Mouse (Mus musculus): ENCODE data around the gene Flot1. TPM values are rescaled to one million over a fixed set of nuclear protein-coding genes. Genes with fewer than 3 reads are reported as not detected.

Flot1 gene
- polyA plus RNA-seq, 1 experiment from 2014 or later: 36.1 TPM

DNA sequence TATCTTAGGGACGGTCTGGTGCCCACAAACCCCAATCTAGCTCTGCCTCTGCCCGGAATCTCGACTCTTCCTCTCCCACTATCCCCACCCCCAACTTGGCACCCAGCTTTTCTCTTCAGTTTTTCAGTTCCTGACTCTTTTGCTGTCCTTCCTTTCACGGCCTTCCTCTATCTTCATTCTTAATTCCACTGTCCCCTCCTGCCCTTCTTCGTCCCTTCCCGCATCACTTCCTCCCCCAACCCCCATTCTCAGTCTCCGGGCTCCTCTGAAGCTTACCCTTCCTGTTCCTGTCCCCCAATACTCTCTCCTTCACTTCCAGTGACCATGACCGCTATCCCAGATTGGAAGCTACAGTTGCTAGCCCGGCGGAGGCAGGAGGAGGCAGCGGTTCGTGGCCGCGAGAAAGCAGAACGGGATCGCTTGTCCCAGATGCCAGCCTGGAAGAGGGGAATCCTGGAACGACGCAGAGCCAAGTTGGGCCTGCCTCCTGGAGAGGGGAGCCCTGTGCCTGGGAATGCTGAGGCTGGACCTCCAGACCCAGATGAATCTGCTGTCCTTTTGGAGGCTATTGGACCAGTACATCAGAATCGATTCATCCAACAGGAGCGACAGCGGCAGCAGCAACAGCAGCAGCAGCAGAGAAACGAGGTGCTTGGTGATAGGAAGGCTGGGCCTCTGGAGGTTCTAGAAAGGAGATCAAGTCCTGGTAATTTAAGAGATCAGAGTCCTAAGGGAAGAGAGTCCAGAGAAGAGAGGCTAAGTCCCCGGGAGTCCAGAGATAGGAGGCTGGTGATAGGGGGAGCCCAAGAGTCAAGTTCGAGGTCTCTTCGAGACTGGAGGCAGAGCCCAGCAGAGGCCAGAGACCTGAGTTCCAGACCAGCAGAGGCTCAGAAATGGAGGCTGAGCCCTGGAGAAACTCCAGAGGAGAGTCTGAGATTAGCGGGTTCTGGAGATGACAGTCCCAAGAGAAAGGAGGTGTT, 44.2 kb downstream of the Flot1 start:
- ATAC-seq (ENCODE audit: low FRiP score, low TSS enrichment): no peak
- Histone ChIP-seq H3K27ac (ENCODE audit: low read depth, low read length) (peak overlapping the region; percentile 91), H3K9ac (ENCODE audit: low read depth, low read length) (peak overlapping the region; percentile 60), H3K9me3 (ENCODE audit: control insufficient read depth, low read length) (no peaks in the 10 kb centered on the region), H3K4me3 (ENCODE audit: low read length) (peak overlapping the region; percentile 54), H3K4me1 (ENCODE audit: control insufficient read depth, insufficient read depth, low read length) (peaks cover 41% of the 10 kb centered on the region), H3K4me2 (replicated peaks; ENCODE audit: low read depth, low read length) (peak overlapping the region; percentile 58), H3K27me3 (ENCODE audit: control insufficient read depth, insufficient read depth, low read length) (no peaks in the 10 kb centered on the region), H3K36me3 (ENCODE audit: control insufficient read depth, insufficient read depth, low read length) (0 out of 2 replicates have a peak, but pooled peaks cover 3% of the 10 kb centered on the region)
- 11% methylated on average over 26 of the region's 26 CpGs for WGBS

DNA sequence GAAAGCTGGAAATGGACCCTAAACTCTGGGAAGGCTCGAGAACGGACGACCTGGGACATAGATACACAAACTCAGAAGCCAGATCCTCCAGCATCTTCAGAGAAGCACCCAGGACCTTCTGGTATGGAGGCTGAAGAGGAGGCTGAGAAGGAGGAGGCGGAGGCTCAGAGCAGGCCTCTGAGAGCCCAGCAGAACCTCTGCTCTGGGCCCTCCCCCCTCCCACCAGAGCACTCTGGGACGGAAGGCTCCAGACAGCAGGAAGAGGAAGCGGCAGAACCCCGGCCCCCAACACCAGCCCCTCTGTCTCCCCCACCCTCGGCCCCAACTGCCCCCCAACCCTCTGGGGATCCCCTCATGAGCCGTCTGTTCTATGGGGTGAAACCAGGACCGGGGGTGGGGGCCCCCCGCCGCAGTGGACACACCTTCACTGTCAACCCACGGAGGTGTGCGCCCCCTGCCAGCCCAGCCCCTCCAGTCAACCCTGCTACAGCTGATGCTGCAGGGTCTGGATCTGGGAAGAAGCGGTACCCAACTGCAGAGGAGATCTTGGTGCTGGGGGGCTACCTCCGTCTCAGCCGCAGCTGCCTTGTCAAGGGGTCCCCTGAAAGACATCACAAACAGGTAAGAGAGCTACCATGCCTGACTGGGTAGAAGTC, 45.3 kb downstream of the Flot1 start:
- Histone ChIP-seq H3K9ac (ENCODE audit: low read depth, low read length) (peak overlapping the region; percentile 60), H3K4me2 (replicated peaks; ENCODE audit: low read depth, low read length) (peak overlapping the region; percentile 58), H3K9me3 (ENCODE audit: control insufficient read depth, low read length) (no peaks in the 10 kb centered on the region), H3K36me3 (ENCODE audit: control insufficient read depth, insufficient read depth, low read length) (peaks cover 9% of the 10 kb centered on the region; the same call in 1 of the 2 replicates), H3K27me3 (ENCODE audit: control insufficient read depth, insufficient read depth, low read length) (no peaks in the 10 kb centered on the region), H3K4me3 (ENCODE audit: low read length) (peak overlapping the region; percentile 54), H3K27ac (ENCODE audit: low read depth, low read length) (peak overlapping the region; percentile 91; the same call in 1 of the 2 replicates), H3K4me1 (ENCODE audit: control insufficient read depth, insufficient read depth, low read length) (peaks cover 41% of the 10 kb centered on the region)
- no peak for ATAC-seq (ENCODE audit: low FRiP score, low TSS enrichment)
- WGBS: 24% methylated on average over 14 of the region's 17 CpGs

DNA sequence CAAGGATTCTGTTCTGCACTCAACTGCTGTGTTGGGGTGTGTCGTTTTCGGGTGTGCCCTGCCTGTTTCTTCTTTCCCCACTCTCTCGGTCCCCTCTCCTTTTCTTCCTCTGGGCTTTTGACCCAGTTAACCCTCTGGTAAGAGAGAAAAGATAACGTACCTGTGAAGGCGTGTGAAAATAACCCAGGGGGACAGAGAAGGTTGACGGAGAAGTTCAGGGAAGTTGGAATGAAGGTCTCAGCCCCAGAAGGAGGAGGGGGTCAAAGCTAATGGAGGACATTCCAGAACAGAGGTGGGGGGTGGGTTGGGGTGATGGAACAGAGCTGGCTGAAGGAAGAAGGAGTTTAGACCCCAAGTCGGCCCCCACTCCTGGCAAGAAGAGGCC, 45.9 kb downstream of the Flot1 start:
- H3K27ac ChIP-seq (ENCODE audit: low read depth, low read length): peak overlapping the region; percentile 74; the same call in 1 of the 2 replicates
- ATAC-seq (ENCODE audit: low FRiP score, low TSS enrichment): no peak
- no peaks in the 10 kb centered on the region for H3K9me3 ChIP-seq (ENCODE audit: control insufficient read depth, low read length)
- no peaks in the 10 kb centered on the region for H3K27me3 ChIP-seq (ENCODE audit: control insufficient read depth, insufficient read depth, low read length)
- H3K4me1 ChIP-seq (ENCODE audit: control insufficient read depth, insufficient read depth, low read length): peaks cover 41% of the 10 kb centered on the region
- H3K36me3 ChIP-seq (ENCODE audit: control insufficient read depth, insufficient read depth, low read length): peaks cover 10% of the 10 kb centered on the region; the same call in 1 of the 2 replicates
- 5% methylated on average over 7 of the region's 7 CpGs for WGBS
- peak overlapping the region; percentile 60 for H3K9ac ChIP-seq (ENCODE audit: low read depth, low read length)
- H3K4me3 ChIP-seq (ENCODE audit: low read length): peak overlapping the region; percentile 54
- peak overlapping the region; percentile 58 for H3K4me2 ChIP-seq (replicated peaks; ENCODE audit: low read depth, low read length)

DNA sequence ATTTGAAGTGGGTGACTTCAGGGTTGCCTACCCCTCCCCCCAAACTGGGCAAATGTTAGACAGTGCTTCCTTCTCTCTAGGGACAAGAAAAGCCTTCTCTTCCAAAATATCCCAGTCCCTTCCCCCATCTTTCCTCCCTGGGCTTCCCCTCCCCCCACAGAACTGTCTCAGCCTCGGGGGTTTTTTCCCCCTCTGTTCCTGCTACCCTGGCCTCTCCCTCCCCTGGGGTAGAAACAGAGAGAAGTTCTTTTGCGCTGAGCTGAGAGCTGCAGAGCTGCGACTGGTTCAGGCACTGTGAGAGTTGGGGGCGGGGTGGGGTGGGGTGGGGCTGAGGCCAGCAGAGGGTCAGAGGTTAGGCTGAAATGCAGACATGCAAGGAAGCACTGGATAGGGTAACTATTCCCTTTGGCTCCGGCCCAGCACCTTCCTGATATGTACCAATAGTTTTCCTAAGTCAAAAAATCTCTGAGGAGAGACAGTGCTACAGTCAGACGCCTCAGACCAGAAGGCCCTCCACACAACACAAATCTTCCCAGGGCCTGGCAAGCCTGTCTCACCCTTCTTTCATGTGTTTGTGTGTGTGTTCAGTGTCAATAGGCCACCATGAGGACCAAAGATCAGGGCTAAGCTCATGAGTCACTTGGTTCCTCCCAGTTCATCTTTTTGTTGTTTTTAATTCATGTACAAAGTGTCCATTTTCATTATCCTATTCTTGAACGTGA, 46.5 kb downstream of the Flot1 start:
- 1% methylated on average over 7 of the region's 7 CpGs for WGBS
- Histone ChIP-seq H3K27ac (ENCODE audit: low read depth, low read length) (peak overlapping the region; percentile 74), H3K36me3 (ENCODE audit: control insufficient read depth, insufficient read depth, low read length) (peaks cover 14% of the 10 kb centered on the region; the same call in 1 of the 2 replicates), H3K9me3 (ENCODE audit: control insufficient read depth, low read length) (no peaks in the 10 kb centered on the region), H3K9ac (ENCODE audit: low read depth, low read length) (peak overlapping the region; percentile 60), H3K27me3 (ENCODE audit: control insufficient read depth, insufficient read depth, low read length) (no peaks in the 10 kb centered on the region), H3K4me3 (ENCODE audit: low read length) (peak overlapping the region; percentile 54), H3K4me2 (replicated peaks; ENCODE audit: low read depth, low read length) (peak overlapping the region; percentile 58), H3K4me1 (ENCODE audit: control insufficient read depth, insufficient read depth, low read length) (peaks cover 39% of the 10 kb centered on the region)
- ATAC-seq (ENCODE audit: low FRiP score, low TSS enrichment): no peak

DNA sequence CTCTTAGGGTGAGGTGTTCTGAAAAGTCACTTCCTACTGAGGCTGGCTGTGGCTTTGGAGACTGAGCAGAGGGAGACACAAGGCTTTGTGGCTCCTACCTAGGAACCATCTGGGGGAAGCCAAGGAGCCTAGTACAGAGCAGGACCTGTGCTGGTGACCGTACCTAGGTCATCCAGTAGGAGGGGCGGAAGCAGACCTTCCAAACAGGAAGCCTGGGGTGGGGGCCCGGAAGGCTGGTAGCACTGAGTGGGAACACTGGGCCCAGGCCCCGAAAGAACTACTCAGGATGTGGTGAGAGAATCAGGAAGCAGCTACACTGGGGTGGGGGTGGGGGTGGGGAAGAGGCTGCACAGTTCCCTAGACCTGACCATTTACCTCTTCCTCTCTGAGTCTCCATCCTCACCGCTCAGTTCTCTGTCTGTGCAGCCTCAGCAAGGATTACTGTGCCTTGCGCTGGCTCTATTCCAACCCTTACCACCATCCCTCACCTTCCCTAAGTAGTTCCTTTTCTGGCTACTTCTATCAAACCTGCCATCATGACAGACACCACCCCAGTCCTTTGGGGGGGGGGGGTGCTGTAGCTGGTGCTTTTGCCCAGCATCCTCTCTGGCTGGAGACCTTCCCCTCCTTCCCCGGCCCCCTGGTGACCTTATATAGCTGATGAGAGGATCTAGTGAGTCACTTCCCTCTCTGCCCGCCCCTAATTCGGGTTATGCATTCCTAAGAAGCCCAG, 47.3 kb downstream of the Flot1 start:
- Histone ChIP-seq H3K36me3 (ENCODE audit: control insufficient read depth, insufficient read depth, low read length) (peaks cover 23% of the 10 kb centered on the region; the same call in 1 of the 2 replicates), H3K4me1 (ENCODE audit: control insufficient read depth, insufficient read depth, low read length) (peaks cover 33% of the 10 kb centered on the region), H3K4me3 (ENCODE audit: low read length) (peak overlapping the region; percentile 54), H3K4me2 (replicated peaks; ENCODE audit: low read depth, low read length) (peak overlapping the region; percentile 58), H3K27ac (ENCODE audit: low read depth, low read length) (peak overlapping the region; percentile 74; the same call in 1 of the 2 replicates), H3K27me3 (ENCODE audit: control insufficient read depth, insufficient read depth, low read length) (no peaks in the 10 kb centered on the region), H3K9me3 (ENCODE audit: control insufficient read depth, low read length) (no peaks in the 10 kb centered on the region), H3K9ac (ENCODE audit: low read depth, low read length) (0 out of 2 replicates have a peak overlapping the region, but pooled peaks have one; percentile 8)
- WGBS: 57% methylated on average over 9 of the region's 9 CpGs
- no peak for ATAC-seq (ENCODE audit: low FRiP score, low TSS enrichment)

DNA sequence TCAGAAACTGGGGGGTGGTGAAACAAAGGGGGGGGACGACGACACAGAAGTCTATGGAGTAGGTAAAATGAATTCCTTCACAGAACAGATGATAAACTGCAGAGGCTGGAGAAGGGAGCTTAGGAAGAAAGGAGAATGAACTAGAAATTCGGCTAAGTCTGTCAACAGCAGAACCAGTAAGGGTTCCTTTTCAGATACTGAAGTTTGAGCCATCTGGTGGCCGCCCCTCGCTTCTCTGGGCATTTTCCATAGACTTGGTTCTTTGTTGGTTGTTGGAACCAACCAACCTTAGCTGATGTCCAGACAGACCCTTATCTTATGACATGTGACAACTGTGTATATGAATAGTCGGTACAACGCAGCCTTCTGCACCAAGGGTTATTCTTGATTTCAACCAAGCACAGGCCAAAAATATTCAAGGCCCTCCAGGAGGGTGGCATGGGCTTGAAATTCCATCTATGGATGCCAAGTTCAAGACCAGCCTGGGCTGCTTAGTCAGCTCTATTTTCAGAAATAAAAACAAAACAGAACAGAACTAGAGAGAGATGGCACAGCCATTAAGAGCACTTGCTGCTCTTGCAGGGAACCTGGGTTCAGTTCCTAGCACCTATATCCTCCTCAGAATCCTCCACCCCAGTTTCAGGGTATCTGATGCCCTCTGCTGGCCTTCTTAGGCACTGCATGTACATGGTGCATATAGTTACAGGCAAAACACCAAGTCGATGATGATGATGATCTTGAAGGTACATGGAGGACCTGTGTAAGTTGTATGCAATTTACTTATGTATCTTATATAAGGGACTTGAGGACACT, 48.1 kb downstream of the Flot1 start:
- Histone ChIP-seq H3K27me3 (ENCODE audit: control insufficient read depth, insufficient read depth, low read length) (no peaks in the 10 kb centered on the region), H3K4me2 (replicated peaks; ENCODE audit: low read depth, low read length) (peak overlapping the region; percentile 58; the same call in 1 of the 2 replicates), H3K4me3 (ENCODE audit: low read length) (peak overlapping the region; percentile 54; the same call in 1 of the 2 replicates), H3K9ac (ENCODE audit: low read depth, low read length) (0 out of 2 replicates have a peak overlapping the region, but pooled peaks have one; percentile 8), H3K36me3 (ENCODE audit: control insufficient read depth, insufficient read depth, low read length) (peaks cover 27% of the 10 kb centered on the region), H3K4me1 (ENCODE audit: control insufficient read depth, insufficient read depth, low read length) (peaks cover 33% of the 10 kb centered on the region), H3K9me3 (ENCODE audit: control insufficient read depth, low read length) (no peaks in the 10 kb centered on the region), H3K27ac (ENCODE audit: low read depth, low read length) (peak overlapping the region; percentile 74; the same call in 1 of the 2 replicates)
- ATAC-seq (ENCODE audit: low FRiP score, low TSS enrichment): no peak
- 78% methylated on average over 8 of the region's 8 CpGs for WGBS

DNA sequence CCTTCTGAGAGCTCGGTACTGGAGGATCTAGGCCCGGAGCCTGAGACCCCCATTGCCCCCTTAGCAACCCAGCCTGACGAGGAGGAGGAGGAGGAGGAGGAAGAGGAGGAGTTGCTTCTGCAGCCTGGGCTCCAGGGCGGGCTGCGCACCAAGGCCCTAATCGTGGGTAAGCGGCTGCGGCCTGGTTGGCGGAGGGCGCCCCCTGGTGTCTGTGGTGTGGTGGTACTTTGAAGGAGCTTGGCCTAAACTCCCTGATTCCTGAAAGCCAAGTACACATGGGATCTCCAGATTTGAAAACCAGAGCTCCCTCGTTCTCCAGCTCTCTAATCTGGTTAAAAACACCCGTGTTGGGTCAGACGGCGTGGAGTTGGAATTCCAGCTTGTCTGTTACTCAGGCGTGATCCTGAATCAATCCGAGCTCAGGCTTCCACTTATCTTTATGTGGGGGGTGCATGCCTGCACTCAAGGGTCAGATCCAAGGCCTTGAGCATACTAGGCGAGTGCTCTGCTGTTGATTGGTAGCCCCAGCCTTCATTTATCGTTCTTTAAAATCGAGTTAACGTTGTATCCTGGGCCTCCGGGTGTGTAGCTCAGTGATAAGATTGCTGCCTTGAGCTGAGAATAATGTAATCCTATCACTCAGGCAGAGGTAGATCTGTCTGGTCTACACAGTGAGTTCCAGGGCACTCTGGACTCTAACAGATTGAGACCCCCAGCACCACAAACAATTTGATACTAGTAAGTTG, 50.9 kb downstream of the Flot1 start:
- Histone ChIP-seq H3K4me1 (ENCODE audit: control insufficient read depth, insufficient read depth, low read length) (peaks cover 13% of the 10 kb centered on the region), H3K4me2 (replicated peaks; ENCODE audit: low read depth, low read length) (no peak overlapping the region), H3K4me3 (ENCODE audit: low read length) (no peak overlapping the region), H3K27ac (ENCODE audit: low read depth, low read length) (no peak overlapping the region), H3K27me3 (ENCODE audit: control insufficient read depth, insufficient read depth, low read length) (no peaks in the 10 kb centered on the region), H3K9me3 (ENCODE audit: control insufficient read depth, low read length) (no peaks in the 10 kb centered on the region), H3K9ac (ENCODE audit: low read depth, low read length) (no peak overlapping the region), H3K36me3 (ENCODE audit: control insufficient read depth, insufficient read depth, low read length) (peaks cover 31% of the 10 kb centered on the region)
- 36% methylated on average over 21 of the region's 21 CpGs for WGBS
- peak; percentile 61; the same call in 1 of the 2 replicates for ATAC-seq (ENCODE audit: low FRiP score, low TSS enrichment)
